Mouse (Mus musculus) heart, postnatal 36 days (tissue): ENCODE results near the gene Cdh22. TPM values are rescaled to one million over a fixed set of nuclear protein-coding genes. Genes with fewer than 3 reads are reported as not detected.

Experiments used
- total RNA-seq, 2 experiments: library from RNA; stranded (reverse); gene quantifications; 2 replicates each; pipeline ENCODE4 v1.2.3; 2021

Cdh22 gene
- total RNA-seq, 2 experiments from 2014 or later = 0.43 to 0.50 TPM

Other genes starting within 250 kb of the Cdh22 start
- 10 to 100 TPM; 17.7 to 18.3 TPM for gene Ncoa5, start 200.0 kb downstream of the Cdh22 start, total RNA-seq
- 1 to 10 TPM; 1.7 to 3.2 TPM for gene Cd40, start 179.2 kb downstream of the Cdh22 start, total RNA-seq
- gene 1700025C18Rik, start 144.1 kb downstream of the Cdh22 start, total RNA-seq = not detected
- gene Slc35c2, start 53.0 kb upstream of the Cdh22 start, total RNA-seq = 10 to 100 TPM; 17.2 to 18.3 TPM
- gene Elmo2, start 91.6 kb upstream of the Cdh22 start, total RNA-seq = 10 to 100 TPM; 16.7 to 19.1 TPM
- gene Zfp663, start 133.9 kb upstream of the Cdh22 start, total RNA-seq = not detected
- 1 to 10 TPM; 2.1 to 2.2 TPM for gene Zfp334, start 153.4 kb upstream of the Cdh22 start, total RNA-seq
- not detected for gene Ocstamp, start 165.6 kb upstream of the Cdh22 start, total RNA-seq
- 1 to 10 TPM in 1 of 2 experiments, under 1 TPM in 1; 0.33 to 1.2 TPM for gene Slc13a3, start 238.4 kb upstream of the Cdh22 start, total RNA-seq